Mouse (Mus musculus): Measurements from ENCODE around the gene Poc1a. TPM values are rescaled to one million over a fixed set of nuclear protein-coding genes. Genes with fewer than 3 reads are reported as not detected.

Gene Poc1a
- total RNA-seq, 2 experiments from 2014 or later = 23.1 to 37.1 TPM

DNA sequence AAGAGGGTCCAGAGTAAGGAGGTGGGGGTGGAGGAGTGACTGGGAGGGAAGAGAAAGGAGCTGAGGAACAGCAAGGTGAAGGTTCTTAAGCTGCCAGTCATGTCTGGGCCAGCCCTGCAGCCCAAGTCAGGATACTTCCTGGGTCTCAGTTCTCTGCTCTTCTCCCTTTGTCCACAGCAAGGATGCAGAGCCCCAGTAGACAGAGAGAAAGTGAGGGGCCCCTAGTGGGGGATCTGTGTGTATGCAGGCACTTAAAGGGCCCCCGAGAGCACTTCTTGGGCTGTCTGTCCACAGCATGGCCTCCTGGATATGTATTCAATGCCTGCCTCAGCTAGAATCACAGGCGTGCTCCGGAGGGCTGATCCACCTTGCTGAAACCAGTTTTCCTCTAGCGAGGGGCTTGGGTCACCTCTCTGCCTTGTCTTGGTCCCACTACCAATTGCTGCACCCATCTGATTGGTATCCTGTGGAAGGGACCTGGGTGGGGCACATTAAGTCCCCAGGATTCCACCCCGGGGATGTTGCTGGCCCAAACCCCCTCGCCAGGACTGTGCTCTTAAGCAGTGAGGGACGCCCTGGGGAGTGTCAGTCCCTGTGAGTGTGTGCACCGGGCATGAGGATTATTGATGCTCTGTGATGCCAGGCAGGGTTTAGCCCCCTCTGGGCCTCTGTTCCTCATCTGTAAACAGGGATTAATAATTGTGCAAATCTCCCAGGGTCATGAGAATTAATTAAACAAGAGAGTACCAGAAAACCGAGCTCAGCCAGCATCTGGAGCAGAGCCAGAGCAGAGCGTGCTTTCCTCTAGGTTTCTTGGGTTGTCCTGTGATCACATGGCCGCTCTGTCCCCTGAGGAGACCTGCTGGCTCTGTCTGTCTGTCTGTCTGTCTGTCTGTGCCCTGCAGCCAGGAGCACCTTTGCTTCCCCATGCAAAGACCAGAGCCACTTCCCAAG, 114.1 kb downstream of the Poc1a start:
- ATAC-seq (ENCODE audit: poor library complexity, severe bottlenecking) = peak; percentile 80

DNA sequence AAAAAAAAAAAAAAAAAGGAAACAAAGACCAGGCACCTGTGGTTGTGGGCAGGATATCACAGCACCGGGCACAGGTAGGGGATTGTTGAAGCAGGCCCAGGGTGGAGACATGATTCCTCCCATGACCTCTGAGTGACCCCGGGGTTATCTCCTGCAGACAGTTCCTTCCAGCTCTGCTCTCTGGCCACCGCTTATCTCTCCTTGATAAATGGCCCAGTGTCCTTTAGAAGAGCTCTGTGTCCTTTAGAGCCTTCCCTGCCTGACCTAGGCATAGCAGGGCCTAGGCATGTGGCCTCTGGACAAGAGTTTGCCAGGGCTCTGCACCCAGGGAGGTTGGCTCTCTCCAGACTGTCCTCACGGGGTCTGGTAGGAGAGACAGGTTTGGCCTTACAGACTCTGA, 116.9 kb downstream of the Poc1a start:
- no peak for ATAC-seq (ENCODE audit: poor library complexity, severe bottlenecking)

DNA sequence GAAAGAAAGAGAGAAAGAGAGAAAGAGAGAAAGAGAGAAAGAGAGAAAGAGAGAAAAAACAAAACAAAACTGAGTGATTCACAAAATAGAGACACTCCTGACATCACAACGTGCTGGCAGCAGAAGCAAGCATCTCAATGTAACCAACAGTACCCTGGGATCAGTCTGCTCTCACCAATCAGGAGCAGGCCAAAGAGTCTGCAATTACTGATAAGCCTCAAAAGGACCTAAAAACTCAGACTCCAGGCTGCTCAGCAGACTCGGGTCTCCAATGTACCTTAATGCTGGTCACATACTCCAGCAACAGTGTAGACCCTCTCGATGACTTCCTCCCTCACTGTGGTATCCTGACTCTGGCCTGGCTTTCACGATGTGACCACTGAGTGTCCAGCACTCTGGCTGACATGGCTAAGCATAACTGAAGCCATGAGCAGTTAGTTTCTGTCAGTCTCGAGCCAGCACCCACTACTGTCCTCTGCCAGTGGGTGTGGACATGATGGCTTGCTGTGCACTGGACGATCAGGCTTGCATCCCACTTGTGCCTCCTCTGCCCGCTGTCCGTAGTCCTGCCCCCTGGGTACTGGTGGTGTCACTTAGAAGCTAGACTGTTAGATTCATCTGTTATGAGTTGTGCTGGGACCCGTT, 117.9 kb downstream of the Poc1a start:
- no peak for ATAC-seq (ENCODE audit: poor library complexity, severe bottlenecking)

DNA sequence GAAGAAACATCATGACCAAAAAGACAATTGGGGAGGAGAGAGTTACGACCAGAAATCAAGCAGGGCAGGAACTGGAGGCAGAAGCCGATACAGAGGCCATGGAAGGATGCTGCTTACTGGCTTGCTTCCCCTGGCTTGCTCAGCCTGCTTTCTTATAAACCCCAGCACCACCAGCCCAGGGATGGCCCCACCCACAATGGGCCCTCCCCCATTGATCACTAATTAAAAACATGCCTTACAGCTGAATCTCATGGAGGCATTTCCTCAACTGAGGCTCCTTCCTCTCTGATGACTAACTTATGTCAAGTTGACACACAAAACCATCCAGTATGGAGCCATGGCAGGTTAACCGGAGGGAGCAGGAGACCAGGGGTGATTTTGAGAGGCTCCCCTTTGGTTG, 118.9 kb downstream of the Poc1a start:
- no peak for ATAC-seq (ENCODE audit: poor library complexity, severe bottlenecking)

Other genes starting within 250 kb of the Poc1a start
- gene Col6a4, start 184.3 kb upstream of the Poc1a start, total RNA-seq (2015) = not detected in 2 replicates
- gene Col6a4, start 184.3 kb upstream of the Poc1a start, total RNA-seq (2017) = not detected in 2 replicates
- 0.11 and 0.89 TPM in 2 replicates for gene Glyctk, start 122.9 kb upstream of the Poc1a start, total RNA-seq (2015)
- gene Glyctk, start 122.9 kb upstream of the Poc1a start, total RNA-seq (2017) = 0.88 and 1.8 TPM in 2 replicates
- gene Wdr82, start 110.1 kb upstream of the Poc1a start, total RNA-seq (2015) = 41.5 and 49.1 TPM in 2 replicates
- 49.8 and 61.9 TPM in 2 replicates for gene Wdr82, start 110.1 kb upstream of the Poc1a start, total RNA-seq (2017)
- 42.3 and 52.2 TPM in 2 replicates for gene Ppm1m, start 81.3 kb upstream of the Poc1a start, total RNA-seq (2015)
- gene Ppm1m, start 81.3 kb upstream of the Poc1a start, total RNA-seq (2017) = 46.4 and 49.6 TPM in 2 replicates
- 76.8 and 79.8 TPM in 2 replicates for gene Twf2, start 78.0 kb upstream of the Poc1a start, total RNA-seq (2015)
- gene Twf2, start 78.0 kb upstream of the Poc1a start, total RNA-seq (2017) = 109 and 110 TPM in 2 replicates
- 47.5 and 51.3 TPM in 2 replicates for gene Tlr9, start 58.5 kb upstream of the Poc1a start, total RNA-seq (2015)
- gene Tlr9, start 58.5 kb upstream of the Poc1a start, total RNA-seq (2017) = 7.4 and 10.9 TPM in 2 replicates
- 84.6 and 91.1 TPM in 2 replicates for gene Alas1, start 32.4 kb upstream of the Poc1a start, total RNA-seq (2015)
- gene Alas1, start 32.4 kb upstream of the Poc1a start, total RNA-seq (2017) = 110 and 116 TPM in 2 replicates
- 71.0 and 83.1 TPM in 2 replicates for gene Dusp7, start 87.6 kb downstream of the Poc1a start, total RNA-seq (2015)
- gene Dusp7, start 87.6 kb downstream of the Poc1a start, total RNA-seq (2017) = 28.1 and 35.0 TPM in 2 replicates
- 1,974 and 2,078 TPM in 2 replicates for gene Rpl29, start 148.4 kb downstream of the Poc1a start, total RNA-seq (2015)
- 1,150 and 1,200 TPM in 2 replicates for gene Rpl29, start 148.4 kb downstream of the Poc1a start, total RNA-seq (2017)
- 1.4 and 4.8 TPM in 2 replicates for gene Acy1, start 157.3 kb downstream of the Poc1a start, total RNA-seq (2015)
- gene Acy1, start 157.3 kb downstream of the Poc1a start, total RNA-seq (2017) = 3.5 and 4.8 TPM in 2 replicates
- 7.7 and 8.2 TPM in 2 replicates for gene Abhd14b, start 166.4 kb downstream of the Poc1a start, total RNA-seq (2015)
- gene Abhd14b, start 166.4 kb downstream of the Poc1a start, total RNA-seq (2017) = 2.9 and 3.2 TPM in 2 replicates
- 3.2 and 3.9 TPM in 2 replicates for gene Abhd14a, start 166.6 kb downstream of the Poc1a start, total RNA-seq (2015)
- gene Abhd14a, start 166.6 kb downstream of the Poc1a start, total RNA-seq (2017) = 2.2 and 4.2 TPM in 2 replicates
- 1.5 and 2.9 TPM in 2 replicates for gene Pcbp4, start 172.2 kb downstream of the Poc1a start, total RNA-seq (2015)
- gene Pcbp4, start 172.2 kb downstream of the Poc1a start, total RNA-seq (2017) = 2.4 and 4.0 TPM in 2 replicates
- not detected in 2 replicates for gene Gpr62, start 184.9 kb downstream of the Poc1a start, total RNA-seq (2015)
- not detected in 2 replicates for gene Gpr62, start 184.9 kb downstream of the Poc1a start, total RNA-seq (2017)
- 3.6 and 6.3 TPM in 2 replicates for gene Rrp9, start 194.9 kb downstream of the Poc1a start, total RNA-seq (2015)
- gene Rrp9, start 194.9 kb downstream of the Poc1a start, total RNA-seq (2017) = 10.0 and 16.0 TPM in 2 replicates
- gene Parp3, start 195.9 kb downstream of the Poc1a start, total RNA-seq (2015) = 14.3 and 19.2 TPM in 2 replicates
- 26.7 and 29.7 TPM in 2 replicates for gene Parp3, start 195.9 kb downstream of the Poc1a start, total RNA-seq (2017)
- not detected in 2 replicates for gene Iqcf1, start 218.9 kb downstream of the Poc1a start, total RNA-seq (2015)
- gene Iqcf1, start 218.9 kb downstream of the Poc1a start, total RNA-seq (2017) = not detected in 2 replicates
- gene Iqcf5, start 233.5 kb downstream of the Poc1a start, total RNA-seq (2015) = not detected in 2 replicates
- gene Iqcf5, start 233.5 kb downstream of the Poc1a start, total RNA-seq (2017) = not detected in 2 replicates